Mouse (Mus musculus) lung, embryonic 16.5 days (tissue): ENCODE data around the gene Insl5. TPM values are rescaled to one million over a fixed set of nuclear protein-coding genes. Genes with fewer than 3 reads are reported as not detected.

Experiments used
- ATAC-seq: fragments of 200-750 bp; cut with Nextera tagmentation; 2 replicates; pipeline ENCODE4 v1.8.0; 2017; ENCODE audit warnings: low read depth, mild to moderate bottlenecking, moderate library complexity
- H3K27ac ChIP-seq: fragments of 300-500 bp; sonication (generic); 2 replicates; pipeline ENCODE4 v1.5.1; 2014; ENCODE audit warnings: mild to moderate bottlenecking, control low read depth, low read length
- H3K27me3 ChIP-seq: fragments of 300-500 bp; sonication (generic); 2 replicates; pipeline ENCODE4 v1.6.1; 2014; ENCODE audit warnings: low read depth, low read length, mixed read lengths; ENCODE audit not compliant: control insufficient read depth, insufficient read depth
- H3K36me3 ChIP-seq: fragments of 300-500 bp; sonication (generic); 2 replicates; pipeline ENCODE4 v1.6.1; 2014; ENCODE audit warnings: low read length; ENCODE audit not compliant: control insufficient read depth, insufficient read depth
- H3K4me1 ChIP-seq: fragments of 300-500 bp; sonication (generic); replicated peaks from 2 replicates; pipeline ENCODE4 v1.6.1; 2014; ENCODE audit warnings: low read length, mixed read lengths; ENCODE audit not compliant: control insufficient read depth, insufficient read depth
- H3K4me2 ChIP-seq: fragments of 300-500 bp; sonication (generic); 2 replicates; pipeline ENCODE4 v1.6.1; 2014; ENCODE audit warnings: low read depth, low read length, control low read depth
- H3K4me3 ChIP-seq: fragments of 300-500 bp; sonication (generic); 2 replicates; pipeline ENCODE4 v1.5.1; 2014; ENCODE audit warnings: mild to moderate bottlenecking, low read length, control low read depth
- H3K9ac ChIP-seq: fragments of 300-500 bp; sonication (generic); 2 replicates; pipeline ENCODE4 v1.6.1; 2014; ENCODE audit warnings: low read length, control low read depth
- H3K9me3 ChIP-seq: fragments of 300-500 bp; sonication (generic); 2 replicates; pipeline ENCODE4 v1.6.1; 2016; ENCODE audit warnings: low read length; ENCODE audit not compliant: control insufficient read depth
- WGBS: fragments of 180-500 bp; shearing (Covaris S2); extraction: QIAGEN DNeasy Blood & Tissue Kit; methylation state at CpG from one replicate; pipeline ENCODE4 v1.1.7; 2014; 5-methylcytosine and 5-hydroxymethylcytosine counted together
- polyA plus RNA-seq: library from polyadenylated mRNA; unstranded; fragments of >200 nt; fragmentation: Nextera tagmentation; extraction: Ambion mirVana; gene quantifications from 2 replicates; pipeline ENCODE4 v1.2.1, GENCODE M21; 2015

The Insl5 gene
- polyA plus RNA-seq, 1 experiment from 2014 or later: not detected

- Histone ChIP-seq H3K27me3 (no peaks in the 10 kb centered on the region), H3K9ac (no peak overlapping the region), H3K9me3 (no peaks in the 10 kb centered on the region), H3K27ac (no peak overlapping the region), H3K36me3 (no peaks in the 10 kb centered on the region), H3K4me3 (no peak overlapping the region), H3K4me1 (no peaks in the 10 kb centered on the region), H3K4me2 (no peak overlapping the region)
- no peak for ATAC-seq
- WGBS: 61% methylated on average over 15 of the region's 15 CpGs
Measured at GRCm38 (mm10) chr4:103005190-103005945, 21.3 kb downstream of the Insl5 start.

GRCm38 (mm10) chr4:103004681-103005080 lies 22.0 kb downstream of the Insl5 start:
- 84% methylated on average over 4 of the region's 4 CpGs for WGBS
- Histone ChIP-seq H3K4me1 (no peaks in the 10 kb centered on the region), H3K4me2 (no peak overlapping the region), H3K36me3 (no peaks in the 10 kb centered on the region), H3K9ac (no peak overlapping the region), H3K9me3 (no peaks in the 10 kb centered on the region), H3K27me3 (no peaks in the 10 kb centered on the region), H3K27ac (no peak overlapping the region), H3K4me3 (no peak overlapping the region)
- no peak for ATAC-seq

GRCm38 (mm10) chr4:102991685-102992084 lies 35.0 kb downstream of the Insl5 start:
- H3K27me3 ChIP-seq: no peaks in the 10 kb centered on the region
- H3K4me1 ChIP-seq: no peaks in the 10 kb centered on the region; the same call in 1 of the 2 replicates
- no peak for ATAC-seq
- H3K4me3 ChIP-seq: no peak overlapping the region
- no peak overlapping the region for H3K4me2 ChIP-seq
- WGBS: 85% methylated on average over 3 of the region's 3 CpGs
- no peaks in the 10 kb centered on the region for H3K36me3 ChIP-seq
- no peak overlapping the region for H3K9ac ChIP-seq
- no peak overlapping the region for H3K27ac ChIP-seq
- H3K9me3 ChIP-seq: no peaks in the 10 kb centered on the region

GRCm38 (mm10) chr4:102990595-102991340 lies 35.9 kb downstream of the Insl5 start:
- Histone ChIP-seq H3K36me3 (no peaks in the 10 kb centered on the region), H3K9me3 (no peaks in the 10 kb centered on the region), H3K27ac (no peak overlapping the region), H3K4me1 (no peaks in the 10 kb centered on the region; the same call in 1 of the 2 replicates), H3K9ac (no peak overlapping the region), H3K4me2 (no peak overlapping the region), H3K27me3 (no peaks in the 10 kb centered on the region), H3K4me3 (no peak overlapping the region)
- 66% methylated on average over 11 of the region's 11 CpGs for WGBS
- no peak for ATAC-seq

GRCm38 (mm10) chr4:102990016-102990415 lies 36.6 kb downstream of the Insl5 start:
- Histone ChIP-seq H3K4me2 (no peak overlapping the region), H3K4me1 (no peaks in the 10 kb centered on the region; the same call in 1 of the 2 replicates), H3K4me3 (no peak overlapping the region), H3K36me3 (no peaks in the 10 kb centered on the region), H3K27me3 (no peaks in the 10 kb centered on the region), H3K9me3 (no peaks in the 10 kb centered on the region), H3K27ac (no peak overlapping the region), H3K9ac (no peak overlapping the region)
- 67% methylated on average over 4 of the region's 4 CpGs for WGBS
- ATAC-seq: no peak

- H3K27me3 ChIP-seq: no peaks in the 10 kb centered on the region
- no peaks in the 10 kb centered on the region; the same call in 1 of the 2 replicates for H3K4me1 ChIP-seq
- no peaks in the 10 kb centered on the region for H3K36me3 ChIP-seq
- WGBS: 69% methylated on average over 5 of the region's 5 CpGs
- H3K9me3 ChIP-seq: no peaks in the 10 kb centered on the region
- H3K9ac ChIP-seq: no peak overlapping the region
- no peak overlapping the region for H3K4me3 ChIP-seq
- no peak overlapping the region for H3K4me2 ChIP-seq
- ATAC-seq: no peak
- no peak overlapping the region for H3K27ac ChIP-seq
Measured at GRCm38 (mm10) chr4:102989391-102989790, 37.3 kb downstream of the Insl5 start.

GRCm38 (mm10) chr4:102988526-102988925 lies 38.1 kb downstream of the Insl5 start:
- no peaks in the 10 kb centered on the region; the same call in 1 of the 2 replicates for H3K4me1 ChIP-seq
- H3K9ac ChIP-seq: no peak overlapping the region
- ATAC-seq: no peak
- WGBS: 67% methylated on average over 6 of the region's 6 CpGs
- no peaks in the 10 kb centered on the region for H3K27me3 ChIP-seq
- H3K9me3 ChIP-seq: no peaks in the 10 kb centered on the region
- no peaks in the 10 kb centered on the region for H3K36me3 ChIP-seq
- H3K4me2 ChIP-seq: no peak overlapping the region
- H3K4me3 ChIP-seq: no peak overlapping the region
- no peak overlapping the region for H3K27ac ChIP-seq

GRCm38 (mm10) chr4:102987756-102988155 lies 38.9 kb downstream of the Insl5 start:
- H3K4me2 ChIP-seq: no peak overlapping the region
- WGBS: 70% methylated on average over 2 of the region's 2 CpGs
- no peak overlapping the region for H3K9ac ChIP-seq
- H3K27ac ChIP-seq: no peak overlapping the region
- H3K36me3 ChIP-seq: no peaks in the 10 kb centered on the region
- no peak overlapping the region for H3K4me3 ChIP-seq
- no peaks in the 10 kb centered on the region for H3K4me1 ChIP-seq
- no peak for ATAC-seq
- no peaks in the 10 kb centered on the region for H3K9me3 ChIP-seq
- no peaks in the 10 kb centered on the region for H3K27me3 ChIP-seq

- Histone ChIP-seq H3K4me2 (no peak overlapping the region), H3K4me1 (no peaks in the 10 kb centered on the region), H3K9me3 (no peaks in the 10 kb centered on the region), H3K27me3 (no peaks in the 10 kb centered on the region), H3K27ac (no peak overlapping the region), H3K4me3 (no peak overlapping the region), H3K36me3 (no peaks in the 10 kb centered on the region), H3K9ac (no peak overlapping the region)
- 51% methylated on average over 4 of the region's 4 CpGs for whole genome bisulfite sequencing
- no peak for ATAC-seq
Measured at GRCm38 (mm10) chr4:102987325-102987724, 39.3 kb downstream of the Insl5 start.
